Mouse (Mus musculus) testis, postnatal 10 days (tissue): ENCODE data around the gene Usp31.
A peak's percentile ranks its signal among the peaks of the same experiment; 100 is the strongest.

Experiments used
- DNase-seq: peaks from one replicate; pipeline ENCODE4 v3.0.0; 2021; ENCODE audit warnings: low spot score

The Usp31 gene

GRCm38 (mm10) chr7:121658866-121659265 lies 48.2 kb downstream of the Usp31 start:
- DNase-seq: no peak

- DNase-seq: no peak
Observed at GRCm38 (mm10) chr7:121654675-121655074, 52.4 kb downstream of the Usp31 start.

- DNase-seq: no peak
Observed at GRCm38 (mm10) chr7:121652629-121653028, 54.4 kb downstream of the Usp31 start.

- DNase-seq: no peak
Observed at GRCm38 (mm10) chr7:121650724-121651123, 56.3 kb downstream of the Usp31 start.

- peak; percentile 70 for DNase-seq
Observed at GRCm38 (mm10) chr7:121640998-121641762, 65.9 kb downstream of the Usp31 start.

GRCm38 (mm10) chr7:121636732-121637131 lies 70.3 kb downstream of the Usp31 start:
- DNase-seq: no peak

GRCm38 (mm10) chr7:121634236-121634635 lies 72.8 kb downstream of the Usp31 start:
- DNase-seq: no peak

- DNase-seq: no peak
Observed at GRCm38 (mm10) chr7:121622835-121623420, 84.1 kb downstream of the Usp31 start.

GRCm38 (mm10) chr7:121622433-121622832 lies 84.6 kb downstream of the Usp31 start:
- no peak for DNase-seq

GRCm38 (mm10) chr7:121601697-121602096 lies 105.4 kb downstream of the Usp31 start:
- DNase-seq: peak; percentile 74

GRCm38 (mm10) chr7:121596401-121596800 lies 110.7 kb downstream of the Usp31 start:
- DNase-seq: peak; percentile 79

GRCm38 (mm10) chr7:121595496-121595895 lies 111.6 kb downstream of the Usp31 start:
- no peak for DNase-seq

GRCm38 (mm10) chr7:121595085-121595484 lies 112.0 kb downstream of the Usp31 start:
- no peak for DNase-seq

GRCm38 (mm10) chr7:121594623-121595022 lies 112.4 kb downstream of the Usp31 start:
- DNase-seq: no peak
